Mouse (Mus musculus) G1E (cell line): ENCODE results near the gene Chd4.

ENCODE experiments used
- CTCF ChIP-seq: IDR thresholded peaks from 2 replicates; pipeline ENCODE4 v1.5.1; 2012; ENCODE audit warnings: low read depth, low read length, inconsistent platforms, mixed read lengths
- TAL1 ChIP-seq: conservative IDR thresholded peaks from 2 replicates; pipeline ENCODE4 v1.6.1; 2012; ENCODE audit warnings: low read depth, low read length, inconsistent platforms, mixed read lengths

GRCm38 (mm10) chr6:125096279-125096596 lies 457 bp downstream of the Chd4 start:
- TF ChIP-seq CTCF: no peak
- TF ChIP-seq TAL1: no peak
